Mouse (Mus musculus): Measurements from ENCODE around the gene Epc2. TPM values are rescaled to one million over a fixed set of nuclear protein-coding genes. Genes with fewer than 3 reads are reported as not detected.
A peak's percentile ranks its signal among the peaks of the same experiment; 100 is the strongest.
"Not testable (repeated sequence)": the region's sequence is repeated elsewhere in the genome, so short reads cannot be mapped to it uniquely, and the experiment has no call there.

The Epc2 gene
- polyA plus RNA-seq, 1 experiment from 2014 or later: 11.1 TPM

GRCm38 (mm10) chr2:49483382-49483781 is 32.1 kb downstream of the Epc2 start:
- no peak for ATAC-seq (replicated peaks)
- no peaks in the 10 kb centered on the region for H3K27me3 ChIP-seq (replicated peaks)
- H3K9me3 ChIP-seq: no peaks in the 10 kb centered on the region
- H3K27ac ChIP-seq: no peak overlapping the region
- no peak overlapping the region for H3K4me3 ChIP-seq
- no peaks in the 10 kb centered on the region for H3K4me1 ChIP-seq
- WGBS: 96% methylated on average over 5 of the region's 5 CpGs
- no peaks in the 10 kb centered on the region for H3K36me3 ChIP-seq (replicated peaks)
- no peak overlapping the region for H3K9ac ChIP-seq
- no peak overlapping the region for H3K4me2 ChIP-seq

- Histone ChIP-seq H3K4me1 (no peaks in the 10 kb centered on the region), H3K4me3 (no peak overlapping the region), H3K9me3 (no peaks in the 10 kb centered on the region), H3K4me2 (no peak overlapping the region), H3K27me3 (replicated peaks) (no peaks in the 10 kb centered on the region), H3K9ac (no peak overlapping the region), H3K27ac (no peak overlapping the region), H3K36me3 (replicated peaks) (no peaks in the 10 kb centered on the region)
- 72% methylated on average over 4 of the region's 4 CpGs for WGBS
- no peak for ATAC-seq (replicated peaks)
These were observed 50.1 kb downstream of the Epc2 start for GRCm38 (mm10) chr2:49501435-49501834.

GRCm38 (mm10) chr2:49503596-49503995 is 52.3 kb downstream of the Epc2 start:
- no peak overlapping the region for H3K4me3 ChIP-seq
- no peaks in the 10 kb centered on the region for H3K27me3 ChIP-seq (replicated peaks)
- H3K27ac ChIP-seq: no peak overlapping the region
- no peak for ATAC-seq (replicated peaks)
- no peaks in the 10 kb centered on the region for H3K4me1 ChIP-seq
- no peaks in the 10 kb centered on the region for H3K36me3 ChIP-seq (replicated peaks)
- no peak overlapping the region for H3K4me2 ChIP-seq
- no peak overlapping the region for H3K9ac ChIP-seq
- WGBS: 65% methylated on average over 3 of the region's 3 CpGs
- no peaks in the 10 kb centered on the region for H3K9me3 ChIP-seq

- H3K4me2 ChIP-seq; H3K27ac ChIP-seq; H3K36me3 ChIP-seq (replicated peaks); H3K4me3 ChIP-seq; H3K4me1 ChIP-seq; H3K9ac ChIP-seq; H3K9me3 ChIP-seq; H3K27me3 ChIP-seq (replicated peaks); ATAC-seq (replicated peaks): not testable (repeated sequence)
- 80% methylated on average over 1 of the region's 1 CpGs for WGBS
These were observed 53.9 kb downstream of the Epc2 start for GRCm38 (mm10) chr2:49505151-49505550.

- Histone ChIP-seq H3K27ac (peak overlapping the region; percentile 34; the same call in 1 of the 2 replicates), H3K4me1 (peaks cover 13% of the 10 kb centered on the region), H3K36me3 (replicated peaks) (no peaks in the 10 kb centered on the region), H3K9ac (no peak overlapping the region), H3K4me3 (no peak overlapping the region), H3K9me3 (no peaks in the 10 kb centered on the region), H3K4me2 (no peak overlapping the region), H3K27me3 (replicated peaks) (no peaks in the 10 kb centered on the region)
- peak; percentile 42; the same call in 1 of the 2 replicates for ATAC-seq (replicated peaks)
- 26% methylated on average over 1 of the region's 1 CpGs for WGBS
These were observed 59.5 kb downstream of the Epc2 start for GRCm38 (mm10) chr2:49510832-49511231.

- no peaks in the 10 kb centered on the region for H3K27me3 ChIP-seq (replicated peaks)
- H3K4me1 ChIP-seq: peaks cover 5% of the 10 kb centered on the region
- H3K9me3 ChIP-seq: no peaks in the 10 kb centered on the region
- no peak for ATAC-seq (replicated peaks)
- no peaks in the 10 kb centered on the region for H3K36me3 ChIP-seq (replicated peaks)
- H3K9ac ChIP-seq: no peak overlapping the region
- H3K27ac ChIP-seq: no peak overlapping the region
- H3K4me3 ChIP-seq: no peak overlapping the region
- WGBS: 79% methylated on average over 2 of the region's 2 CpGs
- no peak overlapping the region for H3K4me2 ChIP-seq
These were observed 64.7 kb downstream of the Epc2 start for GRCm38 (mm10) chr2:49516011-49516410.

GRCm38 (mm10) chr2:49520409-49520808 is 69.1 kb downstream of the Epc2 start:
- H3K4me1 ChIP-seq: peaks cover 4% of the 10 kb centered on the region; the same call in 1 of the 2 replicates
- H3K27me3 ChIP-seq (replicated peaks): no peaks in the 10 kb centered on the region
- 86% methylated on average over 2 of the region's 2 CpGs for WGBS
- no peak overlapping the region for H3K27ac ChIP-seq
- H3K36me3 ChIP-seq (replicated peaks): no peaks in the 10 kb centered on the region
- H3K9ac ChIP-seq: no peak overlapping the region
- no peaks in the 10 kb centered on the region for H3K9me3 ChIP-seq
- H3K4me2 ChIP-seq: no peak overlapping the region
- no peak overlapping the region for H3K4me3 ChIP-seq
- ATAC-seq (replicated peaks): no peak

GRCm38 (mm10) chr2:49520989-49521388 is 69.7 kb downstream of the Epc2 start:
- H3K9ac ChIP-seq: no peak overlapping the region
- H3K27me3 ChIP-seq (replicated peaks): no peaks in the 10 kb centered on the region
- peaks cover 4% of the 10 kb centered on the region; the same call in 1 of the 2 replicates for H3K4me1 ChIP-seq
- no peak overlapping the region for H3K27ac ChIP-seq
- WGBS: 60% methylated on average over 1 of the region's 1 CpGs
- no peaks in the 10 kb centered on the region for H3K36me3 ChIP-seq (replicated peaks)
- H3K4me2 ChIP-seq: no peak overlapping the region
- no peak for ATAC-seq (replicated peaks)
- no peaks in the 10 kb centered on the region for H3K9me3 ChIP-seq
- no peak overlapping the region for H3K4me3 ChIP-seq

- WGBS: 66% methylated on average over 2 of the region's 2 CpGs
- Histone ChIP-seq H3K4me1 (peaks cover 4% of the 10 kb centered on the region; the same call in 1 of the 2 replicates), H3K36me3 (replicated peaks) (no peaks in the 10 kb centered on the region), H3K9me3 (no peaks in the 10 kb centered on the region), H3K4me3 (no peak overlapping the region), H3K27ac (no peak overlapping the region), H3K4me2 (no peak overlapping the region), H3K9ac (no peak overlapping the region), H3K27me3 (replicated peaks) (no peaks in the 10 kb centered on the region)
- ATAC-seq (replicated peaks): no peak
These were observed 70.3 kb downstream of the Epc2 start for GRCm38 (mm10) chr2:49521564-49521963.

GRCm38 (mm10) chr2:49522578-49522977 is 71.3 kb downstream of the Epc2 start:
- ATAC-seq (replicated peaks): no peak
- Histone ChIP-seq H3K36me3 (replicated peaks) (no peaks in the 10 kb centered on the region), H3K4me1 (peaks cover 4% of the 10 kb centered on the region; the same call in 1 of the 2 replicates), H3K27ac (no peak overlapping the region), H3K4me2 (no peak overlapping the region), H3K4me3 (no peak overlapping the region), H3K9ac (no peak overlapping the region), H3K9me3 (no peaks in the 10 kb centered on the region), H3K27me3 (replicated peaks) (no peaks in the 10 kb centered on the region)
- 76% methylated on average over 4 of the region's 4 CpGs for WGBS

- WGBS: 94% methylated on average over 6 of the region's 6 CpGs
- Histone ChIP-seq H3K4me1 (no peaks in the 10 kb centered on the region), H3K4me3 (no peak overlapping the region), H3K9ac (no peak overlapping the region), H3K9me3 (no peaks in the 10 kb centered on the region), H3K27me3 (replicated peaks) (no peaks in the 10 kb centered on the region), H3K27ac (no peak overlapping the region), H3K36me3 (replicated peaks) (0 out of 2 replicates have a peak, but pooled peaks cover 3% of the 10 kb centered on the region), H3K4me2 (no peak overlapping the region)
- no peak for ATAC-seq (replicated peaks)
These were observed 85.9 kb downstream of the Epc2 start for GRCm38 (mm10) chr2:49537147-49537546.

GRCm38 (mm10) chr2:49538056-49538455 is 86.8 kb downstream of the Epc2 start:
- no peaks in the 10 kb centered on the region for H3K9me3 ChIP-seq
- no peak for ATAC-seq (replicated peaks)
- WGBS: 66% methylated on average over 2 of the region's 2 CpGs

GRCm38 (mm10) chr2:49539745-49540144 is 88.5 kb downstream of the Epc2 start:
- Histone ChIP-seq H3K4me1 (no peaks in the 10 kb centered on the region), H3K4me3 (no peak overlapping the region), H3K36me3 (replicated peaks) (0 out of 2 replicates have a peak, but pooled peaks cover 3% of the 10 kb centered on the region), H3K9me3 (no peaks in the 10 kb centered on the region), H3K9ac (no peak overlapping the region), H3K27me3 (replicated peaks) (no peaks in the 10 kb centered on the region), H3K27ac (no peak overlapping the region), H3K4me2 (no peak overlapping the region)
- ATAC-seq (replicated peaks): no peak
- 90% methylated on average over 2 of the region's 2 CpGs for WGBS

More at GRCm38 (mm10) chr2:49538056-49538455, 86.8 kb downstream of the Epc2 start:
- Histone ChIP-seq H3K36me3 (replicated peaks) (0 out of 2 replicates have a peak, but pooled peaks cover 3% of the 10 kb centered on the region), H3K4me3 (no peak overlapping the region), H3K4me1 (no peaks in the 10 kb centered on the region), H3K27ac (no peak overlapping the region), H3K4me2 (no peak overlapping the region), H3K9ac (no peak overlapping the region), H3K27me3 (replicated peaks) (no peaks in the 10 kb centered on the region)
